Mouse (Mus musculus): ENCODE results near the gene Nedd9. TPM values are rescaled to one million over a fixed set of nuclear protein-coding genes. Genes with fewer than 3 reads are reported as not detected.

The Nedd9 gene
- total RNA-seq, 4 experiments from 2014 or later: 14.0 to 30.6 (median 24.2) TPM

GRCm38 (mm10) chr13:41453227-41454193 is 33.7 kb downstream of the Nedd9 start:
- DNase-seq: no peak

DNA sequence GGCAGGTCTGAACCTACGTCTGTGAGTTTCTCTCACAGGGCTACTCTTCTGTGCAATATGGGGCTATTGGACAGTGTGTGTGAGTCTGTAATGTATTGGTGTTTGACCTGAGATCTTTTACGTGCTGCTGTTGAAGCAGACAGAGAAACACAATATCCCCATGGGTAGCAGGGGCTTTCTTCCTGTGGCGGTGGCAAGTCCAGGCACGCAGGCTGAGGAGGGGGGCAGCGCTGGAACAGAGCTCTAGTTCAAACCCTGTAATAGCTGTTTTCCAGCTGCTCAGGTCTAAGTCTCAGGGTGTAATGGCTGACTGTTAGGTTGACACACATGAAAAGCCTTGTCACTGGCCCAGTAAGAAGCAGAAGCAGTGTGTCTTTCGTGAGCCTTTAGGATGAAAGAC is 36.3 kb downstream of the Nedd9 start:
- no peak for DNase-seq

- no peak for DNase-seq
These were observed 38.0 kb downstream of the Nedd9 start for GRCm38 (mm10) chr13:41449211-41449610.

GRCm38 (mm10) chr13:41447209-41447608 is 40.0 kb downstream of the Nedd9 start:
- DNase-seq: no peak

DNA sequence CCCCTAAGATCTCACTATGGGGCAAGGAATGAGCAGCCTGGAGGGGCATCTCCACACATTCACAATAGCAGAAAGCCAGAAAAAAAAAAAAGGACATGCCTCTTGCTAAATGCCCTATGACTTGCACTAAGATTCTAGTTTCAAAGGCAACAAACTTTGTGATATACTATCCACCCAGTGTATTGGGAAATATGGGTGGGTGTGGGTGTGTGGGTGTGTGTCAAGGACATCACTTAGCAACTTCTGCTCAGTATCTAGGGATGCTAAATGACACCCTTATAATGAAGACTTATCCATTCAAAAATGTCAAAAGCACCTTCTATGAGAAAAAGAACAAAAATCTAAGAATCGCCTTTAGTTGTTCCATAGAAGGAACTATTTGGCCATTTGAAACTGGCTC is 40.6 kb downstream of the Nedd9 start:
- no peak for DNase-seq

DNA sequence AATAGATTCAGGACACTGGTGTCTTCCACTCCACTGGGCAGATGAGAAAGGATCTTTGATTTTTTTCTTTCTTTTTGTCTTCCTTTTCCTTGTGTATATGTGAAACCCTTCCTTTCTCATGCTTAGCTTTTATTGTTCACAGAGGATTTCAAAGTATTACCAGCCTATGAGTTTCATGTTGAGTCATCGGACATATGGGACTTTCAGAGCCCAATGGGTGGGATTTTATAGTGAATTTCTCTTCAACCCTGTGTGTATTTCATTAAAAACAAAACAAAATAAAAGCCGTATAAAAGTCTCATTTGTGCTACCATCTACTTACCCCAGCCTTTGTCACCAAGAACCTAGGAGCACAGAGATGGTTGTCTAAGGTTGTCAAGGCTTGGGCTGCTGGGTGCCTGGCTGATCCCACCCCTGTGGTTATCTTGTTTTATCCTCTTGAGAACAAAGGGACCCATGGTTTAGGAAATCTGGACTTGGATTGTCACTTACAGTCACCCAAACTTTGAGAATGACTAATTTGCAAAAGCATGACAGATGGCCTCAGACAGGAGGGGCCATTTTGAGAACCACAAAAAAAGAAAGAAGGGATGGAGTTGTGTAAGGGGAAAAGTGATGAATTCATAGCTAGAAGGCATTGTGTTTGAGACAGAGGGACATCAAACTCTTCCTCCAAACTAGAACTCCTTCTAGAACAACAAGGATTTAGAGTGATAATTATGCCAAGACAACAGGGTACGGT is 41.9 kb downstream of the Nedd9 start:
- no peak for DNase-seq

- no peak for DNase-seq
These were observed 42.9 kb downstream of the Nedd9 start for GRCm38 (mm10) chr13:41444230-41444629.

GRCm38 (mm10) chr13:41442145-41442544 is 45.0 kb downstream of the Nedd9 start:
- no peak for DNase-seq

GRCm38 (mm10) chr13:41440205-41440604 is 47.0 kb downstream of the Nedd9 start:
- DNase-seq: no peak

GRCm38 (mm10) chr13:41437390-41437789 is 49.8 kb downstream of the Nedd9 start:
- no peak for DNase-seq

DNA sequence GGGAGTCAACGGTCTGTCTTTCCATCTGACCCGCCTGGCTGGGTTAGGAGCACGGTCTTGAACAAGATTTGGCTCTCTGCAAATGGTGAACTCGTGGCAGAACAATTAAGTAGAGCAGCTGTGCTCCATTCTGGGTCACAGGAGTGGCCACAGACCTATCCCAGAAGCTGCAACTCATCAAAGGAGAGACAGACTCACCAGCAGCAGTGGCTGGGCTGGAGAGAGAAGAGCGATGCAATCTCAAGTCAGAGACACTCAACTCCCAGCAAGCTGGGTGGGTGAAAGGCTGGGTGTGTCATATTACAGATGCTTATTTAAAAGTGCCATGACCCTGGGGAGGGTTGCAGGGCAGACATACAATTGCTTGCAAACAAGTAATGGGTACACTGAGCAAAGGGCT is 50.4 kb downstream of the Nedd9 start:
- no peak for DNase-seq

GRCm38 (mm10) chr13:41433201-41433600 is 54.0 kb downstream of the Nedd9 start:
- DNase-seq: no peak

DNA sequence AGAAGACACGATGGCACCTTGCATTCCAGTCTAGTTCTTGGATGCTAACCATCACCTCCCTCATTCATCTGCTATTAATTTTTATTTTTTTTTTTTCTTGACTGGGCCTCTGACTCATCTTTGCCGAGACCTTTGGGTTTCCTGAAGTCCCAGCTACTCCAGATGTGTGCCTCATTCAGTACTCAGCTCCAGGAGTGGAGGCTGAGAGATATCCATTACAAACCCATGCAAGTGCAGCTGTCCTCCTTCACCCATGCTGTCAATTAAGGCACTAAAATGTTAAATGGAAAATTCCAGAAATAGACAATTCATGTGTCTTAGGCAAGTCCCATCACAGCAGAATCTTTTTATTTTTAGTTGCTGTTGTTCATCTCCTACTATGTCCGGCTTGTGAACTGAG is 55.4 kb downstream of the Nedd9 start:
- DNase-seq: no peak

GRCm38 (mm10) chr13:41427046-41427445 is 60.1 kb downstream of the Nedd9 start:
- DNase-seq: no peak

- no peak for DNase-seq
These were observed 63.6 kb downstream of the Nedd9 start for GRCm38 (mm10) chr13:41423463-41424074.

- no peak for DNase-seq
These were observed 64.6 kb downstream of the Nedd9 start for GRCm38 (mm10) chr13:41422581-41422980.

DNA sequence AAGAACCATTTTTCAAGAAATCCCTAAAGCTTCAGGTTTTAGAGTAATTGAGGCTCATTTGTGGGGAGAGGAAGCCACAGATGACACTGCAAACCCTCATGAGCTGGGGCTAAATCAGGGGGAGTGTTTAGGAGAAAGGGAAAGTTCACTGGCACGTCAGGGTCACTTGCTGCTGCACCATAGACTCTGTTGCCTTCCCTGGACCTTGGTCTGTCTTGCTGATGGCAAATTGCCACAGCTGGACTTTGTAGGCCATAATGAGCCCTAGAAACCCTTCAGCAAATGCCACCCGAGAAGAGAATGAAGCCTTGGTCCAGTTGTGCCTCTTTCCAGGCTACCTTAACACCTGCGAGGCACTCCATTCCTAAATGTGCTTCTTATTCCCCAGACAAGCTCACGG is 66.8 kb downstream of the Nedd9 start:
- peak; percentile 67 for DNase-seq

DNA sequence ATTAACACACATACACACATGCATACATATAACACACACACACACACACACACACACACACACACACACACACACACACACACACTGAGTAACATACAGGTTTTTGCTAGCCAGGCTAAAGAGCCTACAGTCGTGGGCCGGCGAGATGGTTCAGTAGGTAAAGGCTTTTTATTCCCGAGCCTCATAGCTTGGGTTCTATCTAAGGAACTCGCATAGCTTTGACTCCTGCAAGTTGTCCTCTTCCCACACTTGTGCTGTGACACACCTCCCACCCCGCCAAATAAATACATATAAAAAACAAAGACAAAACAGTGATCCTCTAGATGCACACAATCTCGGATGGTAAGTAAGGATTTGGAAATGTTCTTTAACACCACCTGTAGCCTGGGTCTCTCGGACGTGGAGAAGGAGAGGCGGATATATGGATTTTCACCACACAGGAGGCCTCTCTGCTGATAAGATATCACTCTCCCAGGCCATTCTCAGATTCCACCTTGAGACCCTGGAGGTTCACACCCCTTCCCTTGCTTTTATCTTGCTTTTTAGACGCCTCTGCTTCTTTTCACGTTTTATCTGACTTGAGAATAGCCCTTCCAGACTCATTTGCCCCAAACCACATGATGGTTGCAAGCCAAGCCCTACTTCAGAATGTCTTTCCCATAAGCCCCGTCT is 68.8 kb downstream of the Nedd9 start:
- no peak for DNase-seq

GRCm38 (mm10) chr13:41416065-41417016 is 70.8 kb downstream of the Nedd9 start:
- DNase-seq: no peak

DNA sequence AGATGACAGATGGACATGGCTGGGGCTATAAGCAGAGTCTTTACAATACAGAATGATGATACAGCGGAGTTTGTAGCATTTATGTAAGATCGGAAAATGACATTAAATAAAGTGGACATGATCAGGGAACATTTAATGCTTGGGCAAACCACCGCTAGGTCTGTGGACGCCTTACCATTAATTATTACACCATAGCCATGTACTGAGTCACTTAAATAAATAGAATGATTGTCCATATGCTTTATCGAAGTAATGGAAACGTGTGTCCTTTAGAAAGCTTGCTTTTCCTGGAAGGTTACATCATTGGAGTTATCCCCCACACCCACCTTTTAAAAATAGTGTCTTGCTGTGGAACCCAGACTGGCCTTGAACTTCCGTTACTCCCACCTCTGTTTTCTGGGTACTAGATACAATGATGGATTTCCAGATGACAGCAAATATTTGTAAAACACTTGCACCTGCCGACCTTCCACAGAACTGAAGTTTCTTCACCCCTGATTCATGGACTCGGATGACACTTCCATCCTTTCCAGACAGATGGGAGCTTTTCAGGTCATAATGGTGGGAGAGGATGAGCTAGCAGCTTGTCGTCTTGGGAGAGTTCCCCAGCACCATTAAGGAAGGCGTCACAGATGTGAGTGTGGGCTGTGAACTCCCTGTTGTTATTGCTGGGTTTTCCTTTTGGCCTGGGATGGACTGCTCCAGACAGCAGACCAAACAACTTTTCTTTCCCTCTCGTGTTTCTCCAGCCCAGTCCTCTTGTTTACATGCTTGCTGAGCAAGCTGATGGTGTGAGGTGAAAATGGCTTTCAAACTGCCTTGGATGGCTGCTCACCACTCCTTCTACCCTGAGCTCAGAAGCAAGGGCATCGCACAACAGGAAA is 76.7 kb downstream of the Nedd9 start:
- no peak for DNase-seq

All from adrenal gland, adult 8-10 months (tissue).